Mouse (Mus musculus): Measurements from ENCODE around the gene Mttp. TPM values are rescaled to one million over a fixed set of nuclear protein-coding genes. Genes with fewer than 3 reads are reported as not detected.

The Mttp gene
- polyA plus RNA-seq, 1 experiment from 2014 or later = 8.6 TPM

Other genes with a start within 250 kb of the Mttp start
- 108 and 112 TPM in 2 replicates for gene Lamtor3, start 226.5 kb downstream of the Mttp start, polyA plus RNA-seq (2015; fragmentation: Nextera tagmentation; extraction: Ambion mirVana)
- gene Dapp1, start 163.4 kb downstream of the Mttp start, polyA plus RNA-seq (2015; fragmentation: Nextera tagmentation; extraction: Ambion mirVana) = 7.5 and 9.0 TPM in 2 replicates
- 0.65 and 0.88 TPM in 2 replicates for gene 1110002E22Rik, start 79.9 kb downstream of the Mttp start, polyA plus RNA-seq (2015; fragmentation: Nextera tagmentation; extraction: Ambion mirVana)
- 0.11 TPM in 1 of 2 replicates, not detected in the other for gene Gm5105, start 77.6 kb downstream of the Mttp start, polyA plus RNA-seq (2015; fragmentation: Nextera tagmentation; extraction: Ambion mirVana)
- 9.9 and 11.4 TPM in 2 replicates for gene Trmt10a, start 1.5 kb downstream of the Mttp start, polyA plus RNA-seq (2015; fragmentation: Nextera tagmentation; extraction: Ambion mirVana)
- 0.15 TPM in 1 of 2 replicates, not detected in the other for gene 4930579F01Rik, start 48.9 kb upstream of the Mttp start, polyA plus RNA-seq (2015; fragmentation: Nextera tagmentation; extraction: Ambion mirVana)
- 0.50 and 1.5 TPM in 2 replicates for gene Adh7, start 72.8 kb upstream of the Mttp start, polyA plus RNA-seq (2015; fragmentation: Nextera tagmentation; extraction: Ambion mirVana)
- gene Adh1, start 116.0 kb upstream of the Mttp start, polyA plus RNA-seq (2015; fragmentation: Nextera tagmentation; extraction: Ambion mirVana) = 1,307 and 1,323 TPM in 2 replicates
- 0.19 TPM in 1 of 2 replicates, not detected in the other for gene Adh6a, start 168.3 kb upstream of the Mttp start, polyA plus RNA-seq (2015; fragmentation: Nextera tagmentation; extraction: Ambion mirVana)
- 0.14 and 0.31 TPM in 2 replicates for gene Adh6b, start 196.8 kb upstream of the Mttp start, polyA plus RNA-seq (2015; fragmentation: Nextera tagmentation; extraction: Ambion mirVana)